Mouse (Mus musculus): ENCODE measurements at regions not wholly inside any gene's neighbourhood (a gene's known extent, or its start where the extent isn't known, plus 50 kb on each side); places are given as distances from the start of the nearest gene placed in this dataset.

DNA sequence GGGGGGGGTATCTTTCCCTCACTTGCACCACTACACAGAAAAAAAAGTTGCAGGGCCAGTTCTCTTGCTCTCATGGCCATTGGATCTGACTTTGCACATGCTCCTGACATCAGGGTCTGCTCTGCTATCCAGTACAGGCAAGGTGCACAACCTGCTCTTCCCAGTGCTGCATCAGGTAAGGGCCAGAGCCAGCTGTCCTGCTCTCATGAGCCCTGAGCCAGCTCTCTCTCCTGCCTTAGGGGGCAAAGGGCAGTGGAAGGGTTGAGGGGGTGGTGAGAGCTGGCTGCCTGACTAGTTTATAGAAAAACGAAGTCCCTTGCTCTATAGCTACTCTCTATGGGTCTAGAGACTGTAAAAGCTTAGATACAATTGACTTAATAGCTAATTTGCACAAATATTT lies 927.6 kb downstream of the Rab28 start:
- DNase-seq (ENCODE audit: low spot score in 2 of 2): no peak

DNA sequence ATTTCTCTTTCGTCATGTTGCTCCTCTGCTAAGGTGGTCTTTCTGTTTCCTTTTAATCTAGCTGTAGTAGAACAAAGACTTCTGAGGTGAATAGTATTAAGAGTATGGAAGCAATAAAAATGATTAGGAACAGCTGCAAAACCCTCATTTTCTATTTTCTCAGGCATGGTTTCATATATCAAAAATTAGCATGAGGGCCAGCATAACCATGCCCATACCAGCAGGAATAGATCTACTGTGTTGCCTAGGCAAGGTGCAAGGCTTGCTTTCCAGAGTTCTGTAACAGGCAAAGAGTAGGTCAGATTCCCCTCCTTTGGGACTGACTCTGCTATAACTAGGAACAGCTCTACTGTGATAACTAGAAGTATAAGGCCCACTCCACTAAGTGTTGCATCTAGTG lies 928.1 kb downstream of the Rab28 start:
- no peak for DNase-seq (ENCODE audit: low spot score in 2 of 2)

- DNase-seq (ENCODE audit: low spot score in 2 of 2): no peak
These were observed 932.1 kb downstream of the Rab28 start for GRCm38 (mm10) chr5:40775856-40776255.

DNA sequence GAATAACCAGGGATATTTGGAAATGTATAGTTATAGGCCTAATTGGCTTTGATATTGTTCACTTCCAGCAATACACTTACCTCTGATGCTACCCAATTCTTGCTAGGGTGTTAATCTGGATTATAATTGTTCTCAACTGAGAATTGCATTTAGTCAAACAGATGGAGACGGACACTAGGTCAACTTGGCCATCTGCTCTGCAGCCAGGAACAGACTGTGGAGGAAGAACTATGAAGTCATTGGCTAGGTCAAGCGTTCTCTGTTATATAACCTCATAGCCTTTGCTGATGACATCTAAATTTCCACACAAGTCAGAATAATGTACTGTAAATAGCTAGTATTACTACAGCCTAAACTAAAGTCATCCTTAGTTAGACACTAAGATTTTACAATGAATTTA lies 947.7 kb downstream of the Rab28 start:
- DNase-seq (ENCODE audit: low spot score in 2 of 2): no peak

GRCm38 (mm10) chr5:40750044-40750443 lies 957.9 kb downstream of the Rab28 start:
- DNase-seq (ENCODE audit: low spot score in 2 of 2): no peak

DNA sequence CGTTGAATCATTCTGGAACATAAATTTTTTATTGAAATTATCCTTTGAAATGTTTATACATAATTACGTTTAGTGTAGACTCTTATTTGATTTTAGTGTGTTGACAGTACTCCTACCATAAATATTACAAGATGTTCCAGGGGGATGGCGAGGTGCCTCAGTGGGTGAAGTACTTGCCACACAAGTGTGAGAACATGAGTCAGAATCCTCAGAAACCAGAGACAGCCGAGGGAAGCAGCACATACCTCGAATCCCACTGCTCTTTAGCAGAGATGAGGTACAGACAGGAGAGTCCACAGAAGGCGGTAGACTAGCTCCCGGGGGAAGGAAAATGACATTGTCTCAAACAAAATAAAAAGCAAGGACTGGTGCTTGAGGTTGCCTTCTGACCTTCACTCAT lies 972.3 kb downstream of the Rab28 start:
- DNase-seq (ENCODE audit: low spot score in 2 of 2): peak; percentile 29 to 34

DNA sequence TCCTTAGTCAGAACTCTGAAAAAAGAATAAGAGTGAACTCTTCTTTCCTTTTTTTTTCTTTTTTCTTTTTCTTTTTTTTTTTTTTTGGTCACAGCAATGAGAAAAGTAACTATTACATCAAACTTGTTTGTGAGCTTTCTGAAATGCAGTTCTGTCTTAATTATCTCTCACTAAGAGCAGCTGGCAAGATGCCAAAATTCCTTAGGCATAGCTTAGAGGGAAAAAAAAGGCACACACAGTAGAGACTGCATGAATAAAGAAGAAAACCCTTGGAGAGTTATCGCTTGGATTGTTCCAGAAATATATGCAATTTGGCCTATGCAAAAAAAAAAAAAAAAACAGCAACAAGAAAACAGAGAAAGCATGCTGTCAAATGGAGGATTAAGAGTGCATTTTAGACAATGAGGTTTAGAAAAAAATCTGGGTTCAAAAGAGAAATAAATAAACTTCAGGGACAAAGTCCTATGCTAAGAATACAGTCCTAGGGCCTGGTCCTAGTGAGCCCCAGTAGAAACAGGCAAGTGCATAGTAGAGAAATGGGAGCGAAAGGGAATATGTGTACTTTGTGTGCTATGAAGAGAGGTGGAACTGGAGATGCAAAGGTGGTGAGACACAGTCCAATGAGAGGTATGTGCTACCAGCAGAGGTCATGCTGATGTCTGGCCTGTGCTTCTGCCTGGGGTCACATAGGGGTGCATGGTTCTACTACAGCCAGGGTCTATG lies 974.0 kb downstream of the Rab28 start:
- DNase-seq (ENCODE audit: low spot score in 2 of 2): no peak

DNA sequence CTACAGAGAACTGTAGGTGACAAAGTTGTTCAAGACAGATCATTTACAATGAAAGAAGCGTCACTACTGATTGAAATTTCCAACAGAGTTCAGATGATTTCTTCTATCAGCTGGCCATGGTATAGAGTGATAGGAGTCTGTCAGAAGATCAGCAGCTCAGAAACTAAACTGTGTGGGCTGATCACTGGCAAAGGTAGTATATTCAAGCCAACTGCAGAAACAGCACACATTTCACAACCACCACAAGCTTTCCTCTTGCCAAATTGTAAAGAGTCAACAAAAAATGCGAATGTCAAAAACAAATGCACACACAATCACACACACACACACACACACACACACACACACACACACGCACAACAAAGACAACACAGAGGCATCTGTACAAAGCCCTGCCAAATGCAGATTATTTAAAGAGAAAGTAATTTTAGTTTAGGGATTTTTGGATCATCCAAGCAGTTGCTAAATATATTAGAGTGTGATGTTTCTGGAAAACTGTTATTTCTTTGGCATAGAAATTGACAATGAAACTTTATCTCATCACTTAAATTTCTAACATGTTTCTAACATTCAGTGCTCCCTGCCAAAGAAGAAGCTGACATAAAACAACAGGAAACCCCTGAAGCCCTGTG lies 959.3 kb upstream of the Hs3st1 start:
- no peak for DNase-seq (ENCODE audit: low spot score in 2 of 2)

DNA sequence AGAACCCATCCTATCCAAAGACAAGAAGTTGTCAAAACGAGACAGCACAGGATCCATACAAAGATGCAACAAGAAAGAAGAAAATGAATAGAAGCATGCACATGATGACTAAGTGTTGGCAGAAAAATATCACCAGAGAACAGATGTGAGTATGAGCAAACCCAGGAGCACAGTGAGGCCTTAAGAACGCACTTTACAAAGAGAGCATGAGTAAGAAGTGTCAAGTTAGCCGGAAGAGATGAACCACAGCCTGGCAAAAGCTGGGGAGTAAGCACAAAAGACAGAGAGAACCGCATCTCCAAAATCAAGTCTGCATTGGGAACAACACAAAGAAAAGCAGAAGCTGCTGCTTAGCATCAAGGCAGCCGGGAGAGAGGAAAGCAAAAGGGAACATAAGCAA lies 946.4 kb upstream of the Hs3st1 start:
- peak; percentile 33 to 44 for DNase-seq (ENCODE audit: low spot score in 2 of 2)

- no peak for DNase-seq (ENCODE audit: low spot score in 2 of 2)
These were observed 942.4 kb upstream of the Hs3st1 start for GRCm38 (mm10) chr5:40697517-40698298.
